Mouse (Mus musculus) adrenal gland, postnatal 36 days (tissue): ENCODE measurements around the gene Proz. TPM values are rescaled to one million over a fixed set of nuclear protein-coding genes. Genes with fewer than 3 reads are reported as not detected.
"Not testable (repeated sequence)": the region's sequence is repeated elsewhere in the genome, so short reads cannot be mapped to it uniquely, and the experiment has no call there.

ENCODE experiments used
- DNase-seq, 2 experiments: peaks; one replicate each; pipeline ENCODE4 v3.0.0; 2021; ENCODE audit warnings: mixed read lengths in 1 of 2
- long read RNA-seq, 2 experiments: library from polyadenylated mRNA; stranded (forward); transcript quantifications; one replicate each; pipeline ENCODE4 v2.0.0; 2021; ENCODE audit warnings: borderline sequencing depth in 2 of 2
- total RNA-seq, 2 experiments: library from RNA; stranded (reverse); gene quantifications; 2 replicates each; pipeline ENCODE4 v1.2.3; 2021

The Proz gene
- total RNA-seq = not detected
- long read RNA-seq, experiment 1 = 0 reads
- long read RNA-seq, experiment 2 = 0 reads

DNA sequence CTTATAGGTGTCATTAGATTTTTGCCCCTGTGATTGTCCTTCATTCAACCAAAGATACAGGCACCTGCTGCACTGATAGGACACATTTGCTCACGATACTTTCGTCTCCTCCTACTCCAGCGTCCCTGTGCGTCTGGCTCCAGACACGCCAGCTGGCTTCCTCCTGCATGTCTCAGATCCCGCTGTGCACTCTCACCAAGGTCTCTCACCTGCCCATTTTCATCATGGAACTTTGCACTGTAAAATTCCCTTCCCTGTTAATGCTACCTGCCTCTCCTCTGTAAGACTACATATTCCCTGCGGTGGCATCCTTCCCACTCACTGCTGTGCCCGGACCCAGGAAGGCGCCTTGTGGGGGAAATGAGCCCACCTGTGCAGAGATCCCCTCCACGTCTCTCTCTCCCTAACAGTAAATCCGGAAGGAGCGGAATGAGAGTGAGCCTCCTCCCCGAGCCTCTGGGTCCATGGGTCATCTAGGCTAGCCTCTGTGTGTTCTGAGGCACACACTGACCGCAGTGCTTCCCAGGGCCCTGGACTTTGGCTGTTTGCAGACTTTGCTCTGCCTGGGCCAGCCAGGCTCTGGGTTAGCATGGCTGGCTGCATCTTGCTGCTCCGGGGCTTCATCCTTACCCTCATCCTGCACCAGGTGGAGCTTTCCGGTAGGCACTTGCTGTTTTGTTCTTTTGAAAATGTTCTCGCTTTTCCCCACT is at the start of gene Proz:
Gene Proz (plus strand): TSS at position 474 of the 710 bp plus-strand sequence.
- DNase-seq = no peak

GRCm38 (mm10) chr8:13019560-13019959 is 41.2 kb upstream of the Proz start:
- DNase-seq = no peak

DNA sequence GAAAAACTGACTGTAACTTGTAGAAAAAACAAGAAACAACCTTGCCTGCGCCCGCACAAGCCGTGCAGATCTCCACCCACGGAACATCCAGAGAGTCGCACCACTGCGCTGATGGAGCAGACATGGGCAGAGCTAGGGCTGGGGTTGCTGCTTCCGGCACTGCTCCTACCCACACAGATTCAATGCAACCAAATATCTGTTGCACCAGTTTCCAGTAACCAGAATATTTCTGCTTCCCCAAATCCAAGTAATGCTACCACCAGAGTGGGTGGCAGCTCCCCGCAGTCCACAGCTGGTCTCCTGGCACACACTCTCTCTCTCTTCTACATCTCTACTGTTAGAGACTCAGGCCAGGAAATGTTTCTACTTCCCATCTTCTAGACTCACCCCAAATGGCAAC is 38.9 kb upstream of the Proz start:
- DNase-seq = no peak

GRCm38 (mm10) chr8:13025487-13026224 is 35.1 kb upstream of the Proz start, which contains the start of gene F7:
Gene F7 (plus strand): TSS chr8:13026034.
- DNase-seq = peak; percentile 13 to 46

- DNase-seq = no peak
Measured at GRCm38 (mm10) chr8:13027615-13028014, 33.1 kb upstream of the Proz start.

- DNase-seq = no peak
Measured at GRCm38 (mm10) chr8:13028482-13028881, 32.2 kb upstream of the Proz start.

DNA sequence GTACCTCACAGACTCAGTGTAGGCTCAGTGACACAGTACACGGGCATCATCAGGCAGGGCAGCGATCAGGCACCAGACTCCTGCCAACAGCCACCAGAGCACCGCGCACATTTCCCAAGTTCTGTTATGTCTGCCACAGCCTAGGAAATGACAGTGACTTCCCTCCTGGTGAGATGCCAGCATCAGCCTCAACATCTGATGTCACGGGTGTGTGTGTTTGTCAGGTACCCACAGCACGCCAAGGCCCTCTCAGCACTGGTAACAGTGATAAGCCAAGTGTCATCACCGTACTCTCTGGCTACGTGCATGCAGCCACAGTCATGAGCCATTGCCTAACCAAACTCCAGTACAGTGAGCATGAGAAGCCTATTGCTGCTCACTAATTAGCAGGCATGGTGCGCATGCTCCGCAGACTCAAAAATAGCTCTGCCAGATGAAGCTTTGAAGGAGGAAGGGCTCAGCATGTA is 24.3 kb upstream of the Proz start:
- no peak for DNase-seq

GRCm38 (mm10) chr8:13037015-13037414 is 23.7 kb upstream of the Proz start, which contains the start of gene F10:
Gene F10 (plus strand): TSS chr8:13037308.
- no peak for DNase-seq

GRCm38 (mm10) chr8:13037569-13037968 is 23.1 kb upstream of the Proz start:
- DNase-seq = peak in 1 of 2 experiments; percentile 31

- no peak for DNase-seq
Measured at GRCm38 (mm10) chr8:13039054-13039453, 21.7 kb upstream of the Proz start.

GRCm38 (mm10) chr8:13041459-13041858 is 19.3 kb upstream of the Proz start:
- no peak for DNase-seq

DNA sequence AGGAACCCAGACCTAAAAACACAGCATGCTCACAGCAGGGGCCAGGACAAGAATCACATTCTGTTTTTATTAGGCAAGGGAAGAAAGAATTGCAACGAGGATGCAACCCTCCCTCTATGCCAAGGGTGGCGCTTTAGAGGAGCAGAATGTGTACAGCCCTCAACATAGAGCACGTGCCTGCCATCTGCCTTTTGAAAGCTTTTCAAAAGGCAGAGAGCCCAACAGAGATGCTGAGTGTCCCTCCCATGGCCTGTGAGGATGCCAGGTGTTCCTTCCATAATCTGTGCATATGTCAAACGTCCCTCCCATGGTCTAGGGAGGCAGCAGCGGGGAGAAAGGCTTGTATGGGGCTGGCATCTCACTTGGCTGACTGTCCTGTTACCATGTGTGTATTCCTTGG is 13.1 kb upstream of the Proz start:
- DNase-seq = no peak

- DNase-seq = no peak
Measured at GRCm38 (mm10) chr8:13050550-13050949, 10.2 kb upstream of the Proz start.

DNA sequence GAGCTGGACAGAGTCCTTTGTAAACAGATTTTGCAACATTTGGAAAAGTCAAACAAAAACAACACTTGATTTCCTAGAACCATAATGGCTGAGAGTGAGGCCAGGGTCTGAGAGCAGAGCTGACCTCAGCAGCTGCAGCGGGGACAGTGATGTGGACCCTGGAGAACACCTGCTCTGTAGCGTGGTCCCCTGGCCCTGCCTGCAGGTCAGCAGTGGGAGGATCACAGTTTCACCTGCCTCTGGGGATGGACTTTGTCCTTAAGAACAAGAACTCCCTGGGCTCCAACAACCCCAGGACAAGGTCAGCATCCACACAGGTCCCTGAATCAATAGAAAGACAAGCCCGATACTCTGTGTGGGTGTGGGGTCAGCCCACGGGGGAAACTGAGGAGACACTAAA is 3.4 kb upstream of the Proz start:
- no peak for DNase-seq

- no peak for DNase-seq
Measured at GRCm38 (mm10) chr8:13063112-13063511, 2.4 kb downstream of the Proz start.

DNA sequence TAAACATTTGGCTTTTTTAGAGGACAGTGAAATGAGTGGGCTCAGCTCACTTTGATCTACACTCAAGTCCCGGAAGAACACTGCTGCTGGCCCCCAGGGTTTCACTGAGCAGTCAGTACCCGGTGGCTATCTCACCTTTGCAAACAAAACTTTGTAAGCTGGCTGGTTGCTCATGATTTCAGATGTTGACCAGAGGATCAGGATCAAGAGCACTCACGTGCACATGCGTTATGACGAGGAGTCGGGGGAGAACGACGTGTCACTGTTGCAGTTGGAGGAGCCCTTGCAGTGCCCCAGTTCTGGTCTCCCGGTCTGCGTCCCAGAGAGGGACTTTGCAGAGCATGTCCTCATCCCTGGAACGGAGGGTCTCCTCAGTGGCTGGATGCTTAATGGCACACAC is 12.5 kb downstream of the Proz start:
- no peak for DNase-seq

- DNase-seq = no peak
Measured at GRCm38 (mm10) chr8:13075044-13075443, 14.3 kb downstream of the Proz start.

GRCm38 (mm10) chr8:13075579-13075978 is 14.9 kb downstream of the Proz start:
- not testable (repeated sequence) for DNase-seq

GRCm38 (mm10) chr8:13077542-13077941 is 16.8 kb downstream of the Proz start:
- no peak for DNase-seq

DNA sequence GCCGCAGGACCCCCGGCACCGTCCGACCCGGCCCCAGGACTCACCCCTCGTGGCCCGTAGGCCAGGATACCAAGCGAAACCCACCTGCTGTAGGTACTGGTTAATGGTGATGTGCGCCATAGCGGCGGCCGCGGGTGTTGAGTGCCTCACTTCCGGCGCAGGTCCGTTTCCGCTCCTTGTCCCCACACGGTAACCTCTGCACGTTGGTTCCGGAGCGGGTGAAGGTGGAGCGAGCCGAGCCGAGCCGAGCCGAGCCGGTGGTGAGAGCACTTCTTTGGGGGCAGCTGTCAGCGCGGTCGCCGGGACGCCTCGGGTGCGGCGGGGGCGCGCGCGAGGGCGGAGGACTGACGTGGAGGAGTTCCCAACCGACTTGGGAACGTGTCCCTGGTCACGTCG is 44.0 kb downstream of the Proz start:
- DNase-seq = peak; percentile 92

DNA sequence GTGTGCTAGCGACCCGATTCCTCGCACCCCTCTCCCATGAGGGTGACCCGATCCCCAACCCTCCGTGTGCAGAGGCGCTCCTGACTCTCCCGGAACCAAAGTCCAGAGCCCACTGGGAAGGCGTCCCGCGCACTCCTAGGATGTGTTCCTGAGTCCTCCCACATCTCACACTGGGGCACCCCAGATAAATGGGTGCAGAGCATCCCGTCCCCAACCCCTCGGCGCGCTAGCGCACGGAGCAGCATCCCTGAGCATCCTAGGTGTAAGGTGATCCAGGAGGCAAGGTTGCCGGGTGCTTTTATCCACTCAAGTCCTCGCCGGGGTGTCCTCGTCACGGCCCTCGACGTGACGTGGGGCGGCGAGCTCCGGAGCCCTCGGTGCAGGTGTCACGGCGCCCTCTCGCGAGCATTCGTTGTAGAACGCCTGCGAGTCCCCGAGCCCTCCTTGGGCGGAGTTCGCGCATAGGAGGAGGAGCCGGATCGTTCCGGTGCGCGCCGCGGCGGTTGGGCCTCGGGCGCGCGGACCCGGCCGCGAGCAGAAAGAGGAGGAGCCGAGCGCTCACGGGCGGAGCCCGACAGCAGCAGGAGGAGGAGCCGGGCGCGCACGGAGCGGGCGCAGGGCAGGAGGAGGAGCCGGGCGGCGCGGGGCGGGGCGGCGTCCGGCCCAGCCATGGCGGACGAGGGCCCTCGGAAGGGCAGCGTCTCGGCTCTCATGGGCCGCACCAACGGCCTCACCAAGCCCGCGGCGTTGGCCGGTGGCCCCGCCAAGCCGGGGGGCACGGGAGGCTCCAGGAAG is 44.6 kb downstream of the Proz start, which contains the start of the genes Pcid2 and Cul4a:
Gene Pcid2 (minus strand): TSS at position 373 of the 795 bp plus-strand sequence.
Gene Cul4a (plus strand): TSS at position 535 of the 795 bp plus-strand sequence.
- peak; percentile 97 to 98 for DNase-seq

- DNase-seq = peak; percentile 58 to 67
Measured at GRCm38 (mm10) chr8:13105908-13106551, 45.3 kb downstream of the Proz start.
